Mouse (Mus musculus): ENCODE measurements around the gene Wwox.

DNA sequence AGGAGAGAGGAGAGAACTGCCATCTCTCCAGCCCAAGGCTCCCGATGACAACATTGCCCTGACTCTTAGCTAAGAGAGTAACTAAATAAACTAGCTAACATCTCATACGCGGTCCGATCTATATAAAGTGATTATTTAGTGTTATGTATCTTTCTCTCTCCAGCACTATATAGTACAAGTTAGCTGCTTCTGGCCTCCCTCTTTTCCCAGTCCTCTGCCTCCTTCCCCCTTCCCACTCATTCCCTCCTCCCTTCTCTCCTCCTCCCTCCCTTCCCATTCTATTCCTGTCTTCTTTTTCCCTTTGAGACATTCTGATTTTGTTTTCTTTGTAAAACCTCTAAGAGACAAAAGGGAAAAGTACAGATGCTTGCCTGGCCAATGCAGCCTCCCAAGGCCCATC is 414.3 kb downstream of the Wwox start:
- TF ChIP-seq GATA1 (IDR thresholded peaks at IDR 0.05; ENCODE audit: borderline replicate concordance, low read length) (no peak), FLI1 (IDR thresholded peaks at IDR 0.05; ENCODE audit: low read length) (no peak)

All from megakaryocyte, embryonic 14.5 days (primary cell).